Mouse (Mus musculus): ENCODE measurements around the gene B230104I21Rik. TPM values are rescaled to one million over a fixed set of nuclear protein-coding genes. Genes with fewer than 3 reads are reported as not detected.
A peak's percentile ranks its signal among the peaks of the same experiment; 100 is the strongest.

Gene B230104I21Rik
- polyA plus RNA-seq, 1 experiment from 2014 or later = not detected

- Histone ChIP-seq H3K4me1 (replicated peaks; ENCODE audit: control insufficient read depth, insufficient read depth, low read length) (peaks cover 4% of the 10 kb centered on the region), H3K9ac (ENCODE audit: low read depth, low read length) (no peak overlapping the region), H3K36me3 (ENCODE audit: control insufficient read depth, insufficient read depth, low read length) (no peaks in the 10 kb centered on the region), H3K9me3 (ENCODE audit: control insufficient read depth, low read length) (no peaks in the 10 kb centered on the region), H3K27me3 (ENCODE audit: control insufficient read depth, insufficient read depth, low read length) (no peaks in the 10 kb centered on the region; the same call in 1 of the 2 replicates), H3K4me2 (replicated peaks; ENCODE audit: low read depth, low read length) (peak overlapping the region; percentile 23), H3K4me3 (ENCODE audit: low read depth, low read length) (no peak overlapping the region), H3K27ac (ENCODE audit: low read depth, low read length) (0 out of 2 replicates have a peak overlapping the region, but pooled peaks have one; percentile 10)
- ATAC-seq (ENCODE audit: low FRiP score) = peak; percentile 27; the same call in 1 of the 2 replicates
- WGBS = 51% methylated on average over 47 of the region's 48 CpGs
- peak; percentile 61 for DNase-seq (ENCODE audit: low spot score)
Observed at GRCm38 (mm10) chr4:154334699-154335402, 1.1 kb upstream of the B230104I21Rik start.

- no peaks in the 10 kb centered on the region for H3K36me3 ChIP-seq (ENCODE audit: control insufficient read depth, insufficient read depth, low read length)
- no peak overlapping the region for H3K9ac ChIP-seq (ENCODE audit: low read depth, low read length)
- DNase-seq (ENCODE audit: low spot score) (no peak), ATAC-seq (ENCODE audit: low FRiP score) (no peak)
- H3K4me3 ChIP-seq (ENCODE audit: low read depth, low read length) = no peak overlapping the region
- H3K4me2 ChIP-seq (replicated peaks; ENCODE audit: low read depth, low read length) = no peak overlapping the region
- H3K4me1 ChIP-seq (replicated peaks; ENCODE audit: control insufficient read depth, insufficient read depth, low read length) = peaks cover 2% of the 10 kb centered on the region; the same call in 1 of the 2 replicates
- peak overlapping the region; percentile 11; the same call in 1 of the 2 replicates for H3K27ac ChIP-seq (ENCODE audit: low read depth, low read length)
- no peaks in the 10 kb centered on the region; the same call in 1 of the 2 replicates for H3K27me3 ChIP-seq (ENCODE audit: control insufficient read depth, insufficient read depth, low read length)
- WGBS = 15% methylated on average over 10 of the region's 10 CpGs
- no peaks in the 10 kb centered on the region for H3K9me3 ChIP-seq (ENCODE audit: control insufficient read depth, low read length)
Observed at GRCm38 (mm10) chr4:154336650-154337049, 723 bp downstream of the B230104I21Rik start.

DNA sequence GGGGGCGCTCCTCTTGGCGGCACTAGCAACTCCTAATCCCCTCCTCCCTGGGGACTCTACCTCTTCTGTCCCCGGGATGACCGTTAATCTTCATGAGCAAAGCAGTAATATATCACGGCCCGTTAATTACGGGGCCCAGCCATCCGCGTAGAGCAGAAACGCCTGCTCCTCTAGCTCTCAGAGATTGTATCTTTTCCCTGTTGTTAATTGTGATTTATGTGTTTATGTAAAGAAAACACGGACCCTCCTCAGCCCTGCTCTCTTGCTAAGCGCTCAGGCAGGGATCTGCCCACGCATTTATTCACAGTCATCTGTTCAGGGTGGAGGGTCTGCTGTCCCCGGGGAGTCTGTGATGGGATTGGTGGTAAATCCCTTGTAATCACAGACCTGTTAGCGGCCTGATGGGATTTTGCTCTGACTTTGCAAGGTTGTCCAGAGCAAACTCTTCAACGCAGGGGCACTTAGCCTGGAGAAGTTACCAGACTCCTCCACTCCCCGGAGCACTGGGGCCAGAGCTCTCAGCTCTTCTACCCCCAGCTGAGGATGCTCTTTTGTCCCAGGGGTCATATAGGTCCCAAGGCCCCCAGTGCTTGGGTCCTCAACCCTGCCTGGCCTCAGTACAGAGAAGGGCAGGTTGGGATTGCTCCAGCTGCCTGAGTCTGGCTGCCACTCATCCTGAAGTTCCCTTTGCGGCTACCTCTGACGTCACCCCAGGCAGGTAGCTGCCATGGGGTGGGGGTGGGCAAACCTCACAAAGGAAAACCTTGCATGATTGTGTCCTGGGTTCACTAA lies 11.0 kb downstream of the B230104I21Rik start:
- no peak overlapping the region for H3K9ac ChIP-seq (ENCODE audit: low read depth, low read length)
- 48% methylated on average over 19 of the region's 19 CpGs for WGBS

GRCm38 (mm10) chr4:154348197-154348786 lies 12.4 kb downstream of the B230104I21Rik start:
- 58% methylated on average over 11 of the region's 11 CpGs for WGBS

More for the DNA sequence above, 11.0 kb downstream of the B230104I21Rik start:
- DNase-seq (ENCODE audit: low spot score) (peak; percentile 56), ATAC-seq (ENCODE audit: low FRiP score) (peak; percentile 70)
- no peaks in the 10 kb centered on the region for H3K27me3 ChIP-seq (ENCODE audit: control insufficient read depth, insufficient read depth, low read length)
- no peak overlapping the region for H3K4me2 ChIP-seq (replicated peaks; ENCODE audit: low read depth, low read length)
- H3K36me3 ChIP-seq (ENCODE audit: control insufficient read depth, insufficient read depth, low read length) = no peaks in the 10 kb centered on the region
- no peak overlapping the region for H3K27ac ChIP-seq (ENCODE audit: low read depth, low read length)
- H3K4me1 ChIP-seq (replicated peaks; ENCODE audit: control insufficient read depth, insufficient read depth, low read length) = 0 out of 2 replicates have a peak, but pooled peaks cover 4% of the 10 kb centered on the region
- no peaks in the 10 kb centered on the region for H3K9me3 ChIP-seq (ENCODE audit: control insufficient read depth, low read length)
- H3K4me3 ChIP-seq (ENCODE audit: low read depth, low read length) = no peak overlapping the region

DNA sequence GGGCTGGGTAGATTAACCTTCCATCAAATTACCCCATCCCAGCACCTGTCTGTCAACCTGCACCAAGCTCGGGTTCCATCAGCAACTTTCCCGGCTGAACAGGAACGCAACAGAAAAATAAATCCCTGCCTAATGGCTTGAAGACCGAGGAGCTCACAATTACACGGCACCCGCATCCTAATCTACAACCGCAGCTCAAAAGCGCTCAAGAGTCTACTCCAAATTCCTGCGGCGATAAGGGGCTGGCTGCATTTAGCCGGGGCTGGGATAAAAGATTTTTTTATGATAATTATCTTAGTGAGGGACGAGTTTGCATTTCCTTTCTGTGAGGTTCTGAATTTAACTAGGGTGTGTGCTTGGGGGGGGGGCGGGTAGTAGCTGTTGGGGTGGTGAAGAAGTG lies 16.3 kb downstream of the B230104I21Rik start:
- Histone ChIP-seq H3K9me3 (ENCODE audit: control insufficient read depth, low read length) (no peaks in the 10 kb centered on the region), H3K4me3 (ENCODE audit: low read depth, low read length) (no peak overlapping the region), H3K4me1 (replicated peaks; ENCODE audit: control insufficient read depth, insufficient read depth, low read length) (0 out of 2 replicates have a peak, but pooled peaks cover 2% of the 10 kb centered on the region), H3K4me2 (replicated peaks; ENCODE audit: low read depth, low read length) (no peak overlapping the region), H3K36me3 (ENCODE audit: control insufficient read depth, insufficient read depth, low read length) (no peaks in the 10 kb centered on the region), H3K27ac (ENCODE audit: low read depth, low read length) (no peak overlapping the region), H3K27me3 (ENCODE audit: control insufficient read depth, insufficient read depth, low read length) (no peaks in the 10 kb centered on the region), H3K9ac (ENCODE audit: low read depth, low read length) (no peak overlapping the region)
- 78% methylated on average over 13 of the region's 13 CpGs for WGBS
- DNase-seq (ENCODE audit: low spot score) = no peak
- ATAC-seq (ENCODE audit: low FRiP score) = no peak

More at GRCm38 (mm10) chr4:154348197-154348786, 12.4 kb downstream of the B230104I21Rik start:
- ATAC-seq (ENCODE audit: low FRiP score) = no peak
- Histone ChIP-seq H3K9me3 (ENCODE audit: control insufficient read depth, low read length) (no peaks in the 10 kb centered on the region), H3K27ac (ENCODE audit: low read depth, low read length) (no peak overlapping the region), H3K9ac (ENCODE audit: low read depth, low read length) (no peak overlapping the region), H3K4me2 (replicated peaks; ENCODE audit: low read depth, low read length) (no peak overlapping the region), H3K36me3 (ENCODE audit: control insufficient read depth, insufficient read depth, low read length) (no peaks in the 10 kb centered on the region), H3K4me3 (ENCODE audit: low read depth, low read length) (no peak overlapping the region), H3K27me3 (ENCODE audit: control insufficient read depth, insufficient read depth, low read length) (no peaks in the 10 kb centered on the region), H3K4me1 (replicated peaks; ENCODE audit: control insufficient read depth, insufficient read depth, low read length) (0 out of 2 replicates have a peak, but pooled peaks cover 4% of the 10 kb centered on the region)
- no peak for DNase-seq (ENCODE audit: low spot score)

DNA sequence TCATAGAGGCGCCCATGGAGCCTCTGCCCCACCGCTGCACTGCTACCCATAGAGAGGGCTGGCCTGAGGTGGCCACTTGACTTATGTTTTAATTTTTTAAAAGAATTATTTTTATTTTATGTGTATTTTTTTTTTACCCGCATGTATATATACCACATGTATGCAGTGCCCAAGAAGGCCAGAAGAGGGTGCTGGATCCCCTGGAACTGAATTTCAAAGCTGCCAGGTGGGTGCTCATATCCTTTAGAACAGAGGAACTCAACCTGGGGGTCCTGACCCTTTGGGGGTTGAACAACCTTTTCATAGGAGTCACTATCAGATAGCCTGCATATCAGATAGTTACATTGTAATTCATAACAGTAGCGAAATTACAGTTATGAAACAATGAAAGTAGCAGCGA lies 19.5 kb downstream of the B230104I21Rik start:
- WGBS = 95% methylated on average over 5 of the region's 5 CpGs
- H3K4me1 ChIP-seq (replicated peaks; ENCODE audit: control insufficient read depth, insufficient read depth, low read length) = no peaks in the 10 kb centered on the region
- no peak overlapping the region for H3K9ac ChIP-seq (ENCODE audit: low read depth, low read length)
- no peaks in the 10 kb centered on the region; the same call in 1 of the 2 replicates for H3K27me3 ChIP-seq (ENCODE audit: control insufficient read depth, insufficient read depth, low read length)
- H3K9me3 ChIP-seq (ENCODE audit: control insufficient read depth, low read length) = no peaks in the 10 kb centered on the region
- ATAC-seq (ENCODE audit: low FRiP score) (no peak), DNase-seq (ENCODE audit: low spot score) (no peak)
- no peak overlapping the region for H3K4me3 ChIP-seq (ENCODE audit: low read depth, low read length)
- H3K27ac ChIP-seq (ENCODE audit: low read depth, low read length) = no peak overlapping the region
- no peak overlapping the region for H3K4me2 ChIP-seq (replicated peaks; ENCODE audit: low read depth, low read length)
- H3K36me3 ChIP-seq (ENCODE audit: control insufficient read depth, insufficient read depth, low read length) = no peaks in the 10 kb centered on the region

GRCm38 (mm10) chr4:154358370-154358769 lies 22.4 kb downstream of the B230104I21Rik start:
- no peak for DNase-seq (ENCODE audit: low spot score)
- no peak overlapping the region for H3K4me3 ChIP-seq (ENCODE audit: low read depth, low read length)
- no peaks in the 10 kb centered on the region; the same call in 1 of the 2 replicates for H3K27me3 ChIP-seq (ENCODE audit: control insufficient read depth, insufficient read depth, low read length)
- ATAC-seq (ENCODE audit: low FRiP score) = no peak
- no peaks in the 10 kb centered on the region for H3K4me1 ChIP-seq (replicated peaks; ENCODE audit: control insufficient read depth, insufficient read depth, low read length)
- no peak overlapping the region for H3K27ac ChIP-seq (ENCODE audit: low read depth, low read length)
- no peaks in the 10 kb centered on the region for H3K36me3 ChIP-seq (ENCODE audit: control insufficient read depth, insufficient read depth, low read length)
- H3K4me2 ChIP-seq (replicated peaks; ENCODE audit: low read depth, low read length) = no peak overlapping the region
- no peaks in the 10 kb centered on the region for H3K9me3 ChIP-seq (ENCODE audit: control insufficient read depth, low read length)
- H3K9ac ChIP-seq (ENCODE audit: low read depth, low read length) = no peak overlapping the region
- 83% methylated on average over 5 of the region's 5 CpGs for WGBS

DNA sequence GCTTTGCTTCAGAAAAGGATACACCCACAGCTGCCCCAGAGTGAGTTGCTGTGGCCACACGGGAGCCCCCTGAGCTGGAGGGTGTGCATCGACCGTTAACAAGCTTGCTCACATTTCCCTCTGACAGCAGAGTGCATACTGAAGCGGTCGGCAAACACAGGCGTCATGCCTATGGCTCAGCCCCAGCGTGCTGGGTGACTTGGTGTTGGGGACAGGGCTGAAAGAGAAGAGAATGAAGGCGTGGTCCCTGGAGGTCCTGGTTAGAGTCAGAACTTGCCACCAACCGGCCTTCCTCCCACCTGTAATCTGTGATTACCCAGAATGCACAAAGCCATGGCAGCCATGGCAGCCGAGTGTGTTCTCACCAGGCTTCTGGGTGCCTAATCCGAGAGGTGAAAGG lies 22.9 kb downstream of the B230104I21Rik start:
- H3K9ac ChIP-seq (ENCODE audit: low read depth, low read length) = no peak overlapping the region
- no peak for DNase-seq (ENCODE audit: low spot score)
- no peak overlapping the region for H3K4me3 ChIP-seq (ENCODE audit: low read depth, low read length)
- no peaks in the 10 kb centered on the region for H3K36me3 ChIP-seq (ENCODE audit: control insufficient read depth, insufficient read depth, low read length)
- H3K4me2 ChIP-seq (replicated peaks; ENCODE audit: low read depth, low read length) = no peak overlapping the region
- no peaks in the 10 kb centered on the region; the same call in 1 of the 2 replicates for H3K27me3 ChIP-seq (ENCODE audit: control insufficient read depth, insufficient read depth, low read length)
- no peaks in the 10 kb centered on the region for H3K4me1 ChIP-seq (replicated peaks; ENCODE audit: control insufficient read depth, insufficient read depth, low read length)
- 70% methylated on average over 11 of the region's 11 CpGs for WGBS
- H3K9me3 ChIP-seq (ENCODE audit: control insufficient read depth, low read length) = no peaks in the 10 kb centered on the region
- H3K27ac ChIP-seq (ENCODE audit: low read depth, low read length) = no peak overlapping the region
- no peak for ATAC-seq (ENCODE audit: low FRiP score)

All from hindbrain, embryonic 11.5 days (tissue).